ENCODE assay signal across 16 mouse cellular contexts in the genomic region with DNA sequence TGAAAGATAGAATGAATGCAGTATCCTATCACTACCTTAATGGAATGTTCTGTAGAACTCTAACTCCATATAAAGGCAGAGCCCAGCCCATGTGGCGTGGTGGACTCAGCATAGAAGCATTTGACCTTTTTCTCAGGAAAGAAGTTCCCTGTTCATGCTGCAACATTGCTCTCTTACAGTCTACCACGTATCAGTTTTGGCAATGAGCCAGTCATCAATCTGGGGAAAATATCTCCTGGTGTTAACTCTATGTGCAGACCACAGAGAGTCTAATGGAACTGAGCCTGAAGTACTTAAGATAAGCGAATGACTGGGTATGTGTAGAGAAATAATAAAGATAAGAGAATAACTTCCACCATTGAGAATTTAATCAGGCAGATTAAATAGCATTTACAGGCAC.
"Had no signal": no experiment of that assay in that cellular context is flagged by ENCODE, and none has a peak within 500 bp of the region (broad histone marks: within the 10 kb centered on the region; RNA-seq: fewer than 3 reads in every experiment).

No protein-coding gene starts in this region.

- H3K4me1 ChIP-seq: kidney, embryonic 15.5 days; midbrain, embryonic 10.5 days; neural tube, embryonic 12.5 days; stomach, embryonic 15.5 days had no signal

- H3K27ac ChIP-seq: kidney, embryonic 15.5 days; limb, embryonic 13.5 days; liver, embryonic 14.5 days; midbrain, embryonic 10.5 days; neural tube, embryonic 12.5 days; stomach, embryonic 15.5 days had no signal

- H3K4me3 ChIP-seq: kidney, embryonic 15.5 days; limb, embryonic 13.5 days; midbrain, embryonic 10.5 days; myocyte; neural tube, embryonic 12.5 days; stomach, embryonic 15.5 days had no signal

- H3K9me3 ChIP-seq: kidney, embryonic 15.5 days; limb, embryonic 13.5 days; midbrain, embryonic 10.5 days; neural tube, embryonic 12.5 days; stomach, embryonic 15.5 days had no signal

- DNase-seq: kidney, adult 2 months; kidney, postnatal 14 days; left cerebral cortex, postnatal 4 days; lung, adult 18-20 months; lung, postnatal 10 days; lung, postnatal 4 days; right cerebral cortex, postnatal 14 days; thymus, adult 2 months; thymus, postnatal 36 days had no signal

- H3K4me2 ChIP-seq: kidney, embryonic 15.5 days; limb, embryonic 13.5 days; neural tube, embryonic 12.5 days; stomach, embryonic 15.5 days had no signal

- H3K9ac ChIP-seq: kidney, embryonic 15.5 days; limb, embryonic 13.5 days; liver, embryonic 14.5 days; neural tube, embryonic 12.5 days; stomach, embryonic 15.5 days had no signal

- H3K27me3 ChIP-seq: kidney, embryonic 15.5 days; neural tube, embryonic 12.5 days; stomach, embryonic 15.5 days had no signal

- H3K36me3 ChIP-seq: neural tube, embryonic 12.5 days; stomach, embryonic 15.5 days had no signal
